Mouse (Mus musculus) testis, postnatal 10 days (tissue): Measurements from ENCODE around the gene Ripk3.
A peak's percentile ranks its signal among the peaks of the same experiment; 100 is the strongest.

ENCODE experiments used
- DNase-seq: peaks from one replicate; pipeline ENCODE4 v3.0.0; 2021; ENCODE audit warnings: low spot score

Gene Ripk3

GRCm38 (mm10) chr14:55761163-55761562, 27.5 kb downstream of the Ripk3 start, which contains the start of gene Ltb4r2:
TSS of gene Ltb4r2 (plus strand) at chr14:55761428.
- no peak for DNase-seq

- DNase-seq, result peak; percentile 90
Measured at GRCm38 (mm10) chr14:55760156-55760555, 28.5 kb downstream of the Ripk3 start.

GRCm38 (mm10) chr14:55758363-55758784, 30.3 kb downstream of the Ripk3 start, which contains the start of gene Cideb:
TSS of gene Cideb (minus strand) at chr14:55758458.
- no peak for DNase-seq

GRCm38 (mm10) chr14:55757566-55757965, 31.1 kb downstream of the Ripk3 start:
- no peak for DNase-seq

DNA sequence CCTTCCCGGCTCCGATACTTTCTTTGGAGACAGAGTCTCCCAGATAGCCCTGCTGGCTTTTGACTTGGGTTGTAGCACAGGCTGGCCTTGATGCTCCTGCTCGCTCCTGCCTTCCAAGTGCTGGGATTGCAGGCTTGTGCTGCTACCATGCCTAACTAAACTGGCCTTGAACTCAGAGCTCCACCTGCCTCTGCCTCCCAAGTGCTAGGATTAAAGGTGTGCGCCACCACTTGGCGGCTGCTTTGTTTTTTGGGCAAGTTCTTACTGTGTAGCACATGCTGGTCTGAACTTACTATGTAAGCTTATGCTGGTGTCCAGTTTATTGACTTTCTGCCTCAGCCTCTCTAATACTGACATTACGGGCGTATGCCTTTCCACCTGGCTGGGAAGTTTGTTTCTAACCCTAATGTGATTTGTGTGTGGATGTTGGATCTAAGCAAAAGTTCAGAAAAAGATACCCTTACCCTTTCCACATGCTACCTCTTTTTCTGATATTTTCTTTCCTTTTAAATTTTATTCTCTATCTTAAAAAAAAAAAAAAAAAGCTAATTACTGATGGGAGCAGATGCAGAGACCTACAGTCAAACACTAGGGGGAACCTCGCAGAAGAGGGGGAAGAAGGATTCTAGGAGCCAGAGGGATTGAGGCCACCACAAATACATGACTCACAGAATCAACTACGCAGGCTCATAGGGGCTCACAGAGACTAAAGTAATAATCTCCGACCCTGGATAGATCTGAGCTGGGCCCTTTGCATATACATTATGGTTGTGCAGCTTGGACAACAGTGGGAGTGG, 41.4 kb downstream of the Ripk3 start:
- DNase-seq, result no peak

DNA sequence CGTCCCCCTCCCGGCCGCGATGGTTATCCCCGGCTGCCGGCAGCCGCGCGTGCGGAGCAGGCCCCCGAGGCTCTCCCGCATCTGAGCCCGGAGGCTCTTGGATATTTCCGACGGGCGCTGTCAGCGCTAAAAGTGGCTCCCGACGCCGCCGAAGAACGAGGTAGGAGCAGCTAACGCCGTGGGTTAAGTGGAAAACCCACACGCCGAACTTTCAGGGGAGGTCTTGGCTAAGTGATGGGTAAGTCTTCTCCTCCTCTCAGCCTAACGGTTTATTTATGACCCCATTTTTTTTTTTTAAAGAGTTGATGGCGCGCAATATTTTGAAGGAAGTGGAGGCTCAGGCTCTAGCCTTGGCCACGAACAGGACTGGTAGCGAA, 42.8 kb downstream of the Ripk3 start:
- DNase-seq, result no peak

DNA sequence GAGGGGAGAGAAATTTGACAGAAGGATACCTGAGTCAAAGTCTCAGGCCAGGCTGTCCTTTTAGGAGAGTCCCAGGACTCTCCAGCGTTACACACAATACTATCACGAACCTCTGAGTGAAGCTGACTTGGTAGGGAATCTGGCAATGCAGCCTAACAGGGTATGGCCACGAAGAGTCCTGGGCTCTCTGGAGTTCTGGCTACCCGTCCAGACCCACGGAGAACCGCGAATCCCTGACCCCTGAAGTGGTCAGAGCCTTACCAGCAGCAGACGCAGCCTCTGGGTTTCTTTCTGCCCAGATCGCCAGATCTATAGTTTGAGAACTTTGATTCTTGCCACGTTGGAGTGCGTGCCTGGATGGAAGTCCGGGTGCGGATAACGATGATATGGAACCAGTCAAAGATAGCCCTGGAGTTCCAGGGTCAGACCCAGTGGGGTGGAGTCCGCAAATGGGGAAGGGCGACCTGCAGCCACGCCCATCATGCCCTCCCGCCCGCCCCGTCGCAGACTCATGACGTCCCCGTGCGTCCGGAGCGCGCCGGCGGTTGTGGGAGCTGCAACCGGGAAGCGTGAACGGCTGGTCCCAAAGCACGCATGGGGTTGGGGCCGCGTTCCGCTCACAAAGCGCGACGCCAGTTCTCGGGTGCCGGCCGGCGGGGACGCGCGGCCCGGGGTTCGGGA, 43.3 kb downstream of the Ripk3 start, which contains the start of the genes Dhrs1 and Nop9:
TSS of gene Dhrs1 (minus strand) at position 511 of the 681 bp plus-strand sequence.
TSS of gene Nop9 (plus strand) at position 514 of the 681 bp plus-strand sequence.
- DNase-seq, result peak; percentile 93

- DNase-seq, result peak; percentile 93
Measured at GRCm38 (mm10) chr14:55743711-55744110, 45.0 kb downstream of the Ripk3 start.

DNA sequence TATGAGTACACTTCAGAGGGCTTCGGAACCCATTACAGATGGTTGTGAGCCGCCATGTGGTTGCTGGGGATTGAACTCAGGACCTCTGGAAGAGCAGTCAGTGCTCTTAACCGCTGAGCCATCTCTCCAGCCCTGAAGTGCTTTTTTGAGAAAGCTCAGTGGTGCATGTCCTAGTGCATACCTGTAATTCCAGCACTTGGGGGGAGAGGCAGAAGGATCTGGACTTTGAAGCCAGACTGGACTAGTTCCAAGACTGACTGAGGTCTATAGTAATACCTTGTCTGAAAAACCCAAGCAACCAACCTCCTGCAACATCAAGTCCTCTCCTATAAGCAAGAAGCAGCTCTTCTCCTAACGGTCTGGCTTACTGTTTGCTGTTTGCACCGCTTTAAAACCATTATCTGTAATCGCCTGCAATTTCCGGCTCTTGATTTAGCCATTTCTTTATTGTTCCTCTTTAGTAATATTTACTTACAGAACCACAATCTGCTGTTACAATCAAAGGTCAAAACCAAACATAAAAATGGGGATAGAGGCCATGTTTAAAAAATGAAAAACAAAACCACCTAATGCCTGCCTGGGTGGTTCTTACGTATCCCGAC, 51.5 kb downstream of the Ripk3 start:
- DNase-seq, result no peak

- no peak for DNase-seq
Measured at GRCm38 (mm10) chr14:55735758-55736157, 52.9 kb downstream of the Ripk3 start.

DNA sequence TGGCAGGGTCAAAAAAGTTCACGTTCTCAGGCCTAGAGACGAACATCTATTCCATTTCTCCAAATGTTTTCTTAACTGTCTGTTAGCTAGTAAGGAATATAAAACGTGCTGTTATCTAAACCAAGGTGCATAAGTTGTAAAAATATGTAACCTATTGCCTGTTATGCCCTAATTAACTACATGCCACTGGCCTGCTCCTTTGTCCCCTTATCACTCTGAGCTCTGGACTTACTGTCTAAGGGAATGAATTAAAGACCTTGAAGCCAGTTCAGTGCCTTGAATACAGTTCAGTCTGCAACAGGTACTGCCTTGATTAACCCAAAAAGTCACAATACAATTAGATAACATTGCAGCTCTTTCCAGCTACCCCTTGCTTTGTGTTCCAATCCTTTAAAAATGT, 53.3 kb downstream of the Ripk3 start:
- no peak for DNase-seq
